Mouse (Mus musculus) embryonic facial prominence, embryonic 11.5 days (tissue): ENCODE measurements around the gene Phlda1. TPM values are rescaled to one million over a fixed set of nuclear protein-coding genes. Genes with fewer than 3 reads are reported as not detected.

Experiments
- ATAC-seq: fragments of 200-750 bp; cut with Nextera tagmentation; replicated peaks from 2 replicates; pipeline ENCODE4 v1.8.0; 2017; ENCODE audit warnings: low read depth; ENCODE audit not compliant: insufficient number of reproducible peaks, low FRiP score, low TSS enrichment
- DNase-seq: peaks from one replicate; pipeline ENCODE4 v3.0.0-alpha.2; 2015; ENCODE audit warnings: low spot score
- H3K27ac ChIP-seq: fragments of 300-500 bp; sonication (generic); replicated peaks from 2 replicates; pipeline ENCODE4 v1.5.1; 2014; ENCODE audit warnings: mild to moderate bottlenecking, low read depth, low read length, control low read depth
- H3K27me3 ChIP-seq: fragments of 300-500 bp; sonication (generic); 2 replicates; pipeline ENCODE4 v1.6.1; 2014; ENCODE audit warnings: mild to moderate bottlenecking, low read length, moderate library complexity, mixed read lengths; ENCODE audit not compliant: control insufficient read depth, insufficient read depth
- H3K36me3 ChIP-seq: fragments of 300-500 bp; sonication (generic); replicated peaks from 2 replicates; pipeline ENCODE4 v1.6.1; 2014; ENCODE audit warnings: low read depth, mild to moderate bottlenecking, low read length, moderate library complexity, mixed read lengths; ENCODE audit not compliant: control insufficient read depth, insufficient read depth
- H3K4me1 ChIP-seq: fragments of 300-500 bp; sonication (generic); 2 replicates; pipeline ENCODE4 v1.6.1; 2014; ENCODE audit warnings: low read length, mixed read lengths; ENCODE audit not compliant: control insufficient read depth, insufficient read depth
- H3K4me2 ChIP-seq: fragments of 300-500 bp; sonication (generic); 2 replicates; pipeline ENCODE4 v1.6.1; 2014; ENCODE audit warnings: low read depth, mild to moderate bottlenecking, control low read depth, low read length, moderate library complexity
- H3K4me3 ChIP-seq: fragments of 300-500 bp; sonication (generic); 2 replicates; pipeline ENCODE4 v1.5.1; 2014; ENCODE audit warnings: low read depth, low read length, control low read depth
- H3K9ac ChIP-seq: fragments of 300-500 bp; sonication (generic); replicated peaks from 2 replicates; pipeline ENCODE4 v1.6.1; 2014; ENCODE audit warnings: mild to moderate bottlenecking, control low read depth, low read length
- H3K9me3 ChIP-seq: fragments of 300-500 bp; sonication (generic); replicated peaks from 2 replicates; pipeline ENCODE4 v1.6.1; 2016; ENCODE audit warnings: mild to moderate bottlenecking, low read length, inconsistent platforms, mixed read lengths; ENCODE audit not compliant: control insufficient read depth
- WGBS: fragments of 180-500 bp; shearing (Covaris S2); extraction: QIAGEN DNeasy Blood & Tissue Kit; methylation state at CpG from one replicate; pipeline ENCODE4 v1.1.7; 2014; 5-methylcytosine and 5-hydroxymethylcytosine counted together
- polyA plus RNA-seq: library from polyadenylated mRNA; unstranded; fragments of >200 nt; fragmentation: Nextera tagmentation; extraction: Ambion mirVana; gene quantifications from 2 replicates; pipeline ENCODE4 v1.2.1, GENCODE M21; 2014

The Phlda1 gene
- polyA plus RNA-seq, 1 experiment from 2014 or later = 25.6 TPM

DNA sequence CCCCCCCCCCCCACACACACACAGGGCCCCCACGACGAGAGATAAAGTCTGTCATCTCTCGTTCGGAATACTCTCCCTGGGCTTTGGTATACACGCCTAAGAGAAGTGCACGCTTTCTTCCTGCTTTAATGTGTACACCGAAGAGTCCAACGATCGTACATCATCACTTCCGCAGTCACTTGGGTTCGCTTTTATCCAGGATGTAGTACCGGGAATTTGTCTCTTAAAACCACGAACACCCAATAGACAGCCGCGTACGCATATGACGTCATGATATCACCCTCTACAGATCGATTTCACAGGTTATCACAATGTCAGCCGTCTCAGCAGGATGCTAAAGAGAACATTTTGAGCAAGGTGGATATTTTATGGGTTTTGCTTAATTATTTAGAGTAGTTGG, 31.3 kb downstream of the Phlda1 start:
- no peaks in the 10 kb centered on the region for H3K9me3 ChIP-seq
- H3K4me2 ChIP-seq = no peak overlapping the region
- H3K36me3 ChIP-seq = no peaks in the 10 kb centered on the region
- no peak overlapping the region for H3K4me3 ChIP-seq
- H3K4me1 ChIP-seq = no peaks in the 10 kb centered on the region; the same call in 1 of the 2 replicates
- H3K27ac ChIP-seq = no peak overlapping the region
- DNase-seq (no peak), ATAC-seq (no peak)
- no peak overlapping the region for H3K9ac ChIP-seq
- no peaks in the 10 kb centered on the region for H3K27me3 ChIP-seq
- WGBS = 92% methylated on average over 19 of the region's 19 CpGs

DNA sequence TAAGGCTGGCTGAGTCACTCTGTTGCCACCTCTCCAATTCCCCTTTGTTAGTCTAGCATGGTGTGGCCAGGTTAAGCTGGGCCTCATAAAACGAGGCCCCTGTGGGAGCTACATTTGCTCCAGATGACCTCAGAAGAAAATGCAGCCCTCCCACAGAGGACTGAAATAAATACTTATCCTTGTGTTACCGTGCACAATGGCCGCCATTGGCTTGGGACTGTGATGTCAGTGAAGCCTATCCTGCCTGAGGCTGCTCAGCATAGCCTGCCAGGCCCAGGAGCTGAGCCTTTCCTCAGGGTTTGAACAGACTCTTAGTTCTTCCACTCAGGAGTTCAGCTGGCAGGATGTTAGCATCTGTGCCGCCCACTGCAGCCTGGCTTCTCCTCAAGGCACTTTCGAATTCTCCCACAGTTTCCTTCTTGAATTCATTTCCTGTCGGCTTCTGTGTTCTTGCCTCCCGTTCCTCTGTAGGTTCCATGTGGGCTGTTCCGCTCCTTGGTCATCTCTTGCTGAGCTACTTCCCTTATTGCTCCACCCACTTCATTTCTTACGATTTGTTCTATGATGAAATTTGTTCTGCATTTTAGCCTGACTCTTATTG, 33.7 kb downstream of the Phlda1 start:
- peak; percentile 74 for ATAC-seq
- Histone ChIP-seq H3K4me2 (no peak overlapping the region), H3K4me3 (no peak overlapping the region), H3K27ac (0 out of 2 replicates have a peak overlapping the region, but pooled peaks have one; percentile 38), H3K9ac (peak overlapping the region; percentile 15; the same call in 1 of the 2 replicates), H3K27me3 (no peaks in the 10 kb centered on the region), H3K36me3 (no peaks in the 10 kb centered on the region), H3K4me1 (peaks cover 8% of the 10 kb centered on the region), H3K9me3 (no peaks in the 10 kb centered on the region)
- 13% methylated on average over 9 of the region's 9 CpGs for WGBS
- DNase-seq = peak; percentile 77

DNA sequence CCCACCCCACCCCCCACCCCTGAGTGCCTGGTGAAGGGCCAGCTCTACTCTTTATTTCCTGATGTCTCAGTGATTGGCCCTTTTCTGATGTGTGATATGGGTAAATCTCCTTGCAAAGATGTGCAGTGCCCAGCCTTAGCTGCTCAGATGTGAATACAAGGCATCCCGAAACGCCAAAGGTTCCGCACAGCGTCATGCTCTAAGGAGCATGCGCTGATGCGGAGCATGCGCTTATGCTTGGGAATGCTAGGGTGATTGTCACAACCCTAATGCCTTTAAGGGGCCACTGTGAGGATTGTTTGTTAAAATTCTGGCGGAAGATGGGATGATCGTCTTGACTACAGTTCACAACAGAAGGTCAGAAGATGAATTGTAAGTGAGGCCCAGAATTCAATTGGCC, 34.6 kb downstream of the Phlda1 start:
- no peaks in the 10 kb centered on the region for H3K9me3 ChIP-seq
- H3K27me3 ChIP-seq = no peaks in the 10 kb centered on the region
- 74% methylated on average over 9 of the region's 9 CpGs for WGBS
- DNase-seq = no peak
- H3K4me1 ChIP-seq = peaks cover 8% of the 10 kb centered on the region
- H3K9ac ChIP-seq = no peak overlapping the region
- H3K4me3 ChIP-seq = no peak overlapping the region
- no peak for ATAC-seq
- no peak overlapping the region for H3K4me2 ChIP-seq
- H3K27ac ChIP-seq = no peak overlapping the region
- H3K36me3 ChIP-seq = no peaks in the 10 kb centered on the region

DNA sequence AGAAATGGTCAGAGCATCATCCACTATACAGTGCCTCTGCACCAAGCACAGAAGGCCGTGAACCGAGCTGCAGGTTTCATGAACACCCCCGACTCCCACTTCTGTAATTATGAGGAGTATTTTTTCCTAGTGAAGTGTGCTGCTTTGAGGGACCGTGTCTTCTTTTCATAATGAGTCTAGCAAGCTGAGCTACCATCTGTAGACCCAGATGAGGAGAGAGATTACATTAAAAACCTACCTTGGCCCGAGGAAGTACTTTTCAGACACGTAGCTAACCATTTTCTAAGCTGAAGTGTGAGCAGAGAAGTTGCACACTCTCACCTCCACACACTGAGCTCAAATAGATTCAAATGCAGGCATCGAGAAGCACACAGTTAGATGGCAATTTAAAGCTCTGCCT, 37.0 kb downstream of the Phlda1 start:
- DNase-seq (no peak), ATAC-seq (no peak)
- Histone ChIP-seq H3K9me3 (no peaks in the 10 kb centered on the region), H3K9ac (no peak overlapping the region), H3K4me3 (no peak overlapping the region), H3K27me3 (no peaks in the 10 kb centered on the region), H3K27ac (no peak overlapping the region), H3K4me1 (peaks cover 8% of the 10 kb centered on the region), H3K36me3 (no peaks in the 10 kb centered on the region), H3K4me2 (no peak overlapping the region)
- WGBS = 81% methylated on average over 7 of the region's 7 CpGs

DNA sequence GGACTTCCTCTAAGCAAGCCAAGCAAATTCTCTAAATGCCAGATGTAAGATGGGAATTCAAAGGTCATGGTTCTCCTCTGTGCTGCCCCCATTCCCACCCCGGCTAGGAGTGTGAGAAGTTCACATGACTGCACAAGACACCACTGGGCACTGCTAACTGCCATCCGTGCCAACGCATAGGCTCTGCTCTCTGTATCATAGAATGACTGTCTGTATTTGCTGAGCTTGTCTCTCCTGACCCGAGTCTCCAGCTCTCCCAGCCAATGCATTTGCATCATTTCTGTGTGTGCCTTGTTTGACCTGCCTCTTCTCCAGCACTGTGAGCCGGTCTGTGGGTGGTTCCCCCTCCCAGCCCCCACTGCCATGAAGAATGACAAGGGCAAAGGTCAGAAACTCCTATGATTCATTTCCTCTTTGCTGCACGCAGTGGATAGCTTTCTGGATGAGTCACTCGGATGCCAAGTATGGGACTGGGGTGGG, 37.7 kb downstream of the Phlda1 start:
- no peak for ATAC-seq
- Histone ChIP-seq H3K27me3 (no peaks in the 10 kb centered on the region), H3K4me3 (no peak overlapping the region), H3K36me3 (no peaks in the 10 kb centered on the region), H3K27ac (no peak overlapping the region), H3K4me2 (no peak overlapping the region), H3K4me1 (peaks cover 8% of the 10 kb centered on the region), H3K9me3 (no peaks in the 10 kb centered on the region), H3K9ac (no peak overlapping the region)
- no peak for DNase-seq
- WGBS = 21% methylated on average over 7 of the region's 7 CpGs

DNA sequence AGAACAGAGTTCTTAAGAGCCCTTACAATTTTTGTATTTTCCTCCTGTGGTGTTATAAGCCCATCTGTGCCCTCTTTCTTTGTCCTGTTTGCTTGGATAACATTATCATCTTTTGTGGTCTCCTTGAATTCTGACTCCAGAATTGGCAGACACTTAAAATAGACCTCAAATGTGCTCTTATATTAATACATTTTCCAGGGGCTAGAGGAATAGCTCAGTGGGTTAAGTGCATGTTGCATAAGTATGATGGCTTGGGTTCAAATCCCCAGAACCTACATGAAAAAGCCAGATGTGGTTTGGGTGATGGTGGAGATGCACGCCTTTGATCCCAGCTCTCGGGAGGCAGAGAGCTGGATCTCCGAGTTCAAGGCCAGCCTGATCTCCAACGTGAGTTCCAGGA, 38.2 kb downstream of the Phlda1 start:
- 73% methylated on average over 4 of the region's 4 CpGs for WGBS

DNA sequence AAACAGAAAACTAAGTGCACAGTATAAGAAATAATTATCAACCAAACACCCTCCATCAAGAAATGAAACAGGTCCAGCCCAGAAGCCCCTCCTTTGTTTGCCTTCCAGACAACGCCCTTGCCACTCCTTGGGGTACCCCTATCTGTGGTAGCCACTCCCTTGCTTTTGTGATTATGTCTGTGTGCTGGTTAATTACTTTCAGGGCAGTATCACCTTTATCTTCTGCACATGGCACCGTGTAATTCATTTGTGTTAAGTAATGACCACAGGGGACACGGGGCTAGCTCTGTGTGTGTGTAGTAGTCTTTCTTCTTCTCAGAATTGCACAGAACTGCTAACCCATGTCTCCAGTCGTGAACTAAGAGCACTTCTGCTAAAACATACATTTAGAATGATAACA, 39.6 kb downstream of the Phlda1 start:
- no peak for ATAC-seq
- no peaks in the 10 kb centered on the region for H3K9me3 ChIP-seq
- no peak for DNase-seq
- H3K27me3 ChIP-seq = no peaks in the 10 kb centered on the region
- H3K9ac ChIP-seq = no peak overlapping the region
- peaks cover 8% of the 10 kb centered on the region for H3K4me1 ChIP-seq
- no peaks in the 10 kb centered on the region for H3K36me3 ChIP-seq
- H3K4me3 ChIP-seq = no peak overlapping the region
- H3K27ac ChIP-seq = no peak overlapping the region
- 78% methylated on average over 4 of the region's 4 CpGs for WGBS
- H3K4me2 ChIP-seq = no peak overlapping the region

More for the DNA sequence above, 38.2 kb downstream of the Phlda1 start:
- ATAC-seq (no peak), DNase-seq (no peak)
- no peaks in the 10 kb centered on the region for H3K27me3 ChIP-seq
- H3K9ac ChIP-seq = no peak overlapping the region
- no peaks in the 10 kb centered on the region for H3K36me3 ChIP-seq
- H3K4me1 ChIP-seq = peaks cover 8% of the 10 kb centered on the region
- H3K4me2 ChIP-seq = no peak overlapping the region
- H3K9me3 ChIP-seq = no peaks in the 10 kb centered on the region
- no peak overlapping the region for H3K27ac ChIP-seq
- no peak overlapping the region for H3K4me3 ChIP-seq

DNA sequence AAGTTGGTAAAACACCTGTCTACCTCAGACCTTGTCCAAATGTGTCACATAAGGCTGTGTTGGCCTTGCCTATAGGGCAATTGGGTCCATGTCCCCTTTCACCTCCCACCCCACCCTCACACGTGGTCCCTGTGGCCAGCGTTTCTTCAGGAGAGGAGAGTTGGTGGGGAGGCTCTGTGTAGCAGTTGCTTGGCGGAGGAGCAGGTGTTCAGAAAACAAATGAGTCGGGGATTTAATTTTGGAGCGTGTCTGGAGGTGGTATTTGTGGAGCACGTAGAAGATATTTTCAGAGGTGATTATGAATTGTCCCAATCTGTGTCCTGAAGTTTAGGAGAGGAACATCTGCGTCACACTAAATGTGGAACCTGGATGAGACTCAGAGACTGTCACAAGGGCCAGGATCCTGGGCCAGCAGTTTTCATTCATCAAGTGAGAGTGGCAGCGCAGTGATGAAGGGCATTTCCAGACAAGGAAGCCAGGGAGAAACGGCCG, 41.8 kb downstream of the Phlda1 start:
- Histone ChIP-seq H3K4me3 (no peak overlapping the region), H3K9me3 (no peaks in the 10 kb centered on the region), H3K36me3 (no peaks in the 10 kb centered on the region), H3K27ac (no peak overlapping the region), H3K4me1 (peaks cover 8% of the 10 kb centered on the region), H3K27me3 (no peaks in the 10 kb centered on the region), H3K4me2 (no peak overlapping the region), H3K9ac (no peak overlapping the region)
- no peak for DNase-seq
- ATAC-seq = no peak
- 80% methylated on average over 10 of the region's 10 CpGs for WGBS
